Mouse (Mus musculus) layer of hippocampus, adult 2 months (tissue): ENCODE data around the gene Zranb1. TPM values are rescaled to one million over a fixed set of nuclear protein-coding genes. Genes with fewer than 3 reads are reported as not detected.

Experiments used
- DNase-seq, 2 experiments: peaks; one replicate each; pipeline ENCODE4 v3.0.0; 2022; ENCODE audit warnings: low spot score in 2 of 2
- H3K27ac ChIP-seq: fragments of 200-600 bp; 2 replicates; pipeline ENCODE4 v1.8.1; 2022
- H3K4me3 ChIP-seq: fragments of 200-600 bp; 2 replicates; pipeline ENCODE4 v1.8.1; 2022; ENCODE audit warnings: mild to moderate bottlenecking
- CTCF ChIP-seq: fragments of 200-600 bp; conservative IDR thresholded peaks from 2 replicates; pipeline ENCODE4 v1.8.1; 2022; ENCODE audit warnings: antibody characterized with exemption, mild to moderate bottlenecking, moderate library complexity
- total RNA-seq, 2 experiments: library from RNA; stranded (reverse); gene quantifications; 2 replicates each; pipeline ENCODE4 v1.2.3; 2021

Zranb1 gene
- total RNA-seq, 2 experiments from 2014 or later = 45.9 to 46.3 TPM

GRCm38 (mm10) chr7:133011611-133012010 is 80.7 kb downstream of the Zranb1 start:
- no peak for TF ChIP-seq CTCF
- no peak for DNase-seq
- Histone ChIP-seq H3K27ac (peak overlapping the region; percentile 91), H3K4me3 (no peak overlapping the region)

- peak overlapping the region; percentile 7; the same call in 1 of the 2 replicates for H3K4me3 ChIP-seq
- peak overlapping the region; percentile 91 for H3K27ac ChIP-seq
- DNase-seq = peak in 1 of 2 experiments; percentile 60
- TF ChIP-seq CTCF = no peak
Measured at GRCm38 (mm10) chr7:133012637-133013366, 81.9 kb downstream of the Zranb1 start.

GRCm38 (mm10) chr7:133013923-133014322 is 83.0 kb downstream of the Zranb1 start:
- no peak for DNase-seq
- TF ChIP-seq CTCF = no peak
- H3K4me3 ChIP-seq = no peak overlapping the region
- peak overlapping the region; percentile 65 for H3K27ac ChIP-seq

- Histone ChIP-seq H3K27ac (peak overlapping the region; percentile 36; the same call in 1 of the 2 replicates), H3K4me3 (no peak overlapping the region)
- DNase-seq = no peak
- TF ChIP-seq CTCF = no peak
Measured at GRCm38 (mm10) chr7:133014631-133015030, 83.7 kb downstream of the Zranb1 start.

GRCm38 (mm10) chr7:133015416-133016070 is 84.6 kb downstream of the Zranb1 start:
- no peak for TF ChIP-seq CTCF
- no peak for DNase-seq
- Histone ChIP-seq H3K4me3 (no peak overlapping the region), H3K27ac (no peak overlapping the region)

- TF ChIP-seq CTCF = no peak
- DNase-seq = no peak
- H3K4me3 ChIP-seq = no peak overlapping the region
- H3K27ac ChIP-seq = peak overlapping the region; percentile 4; the same call in 1 of the 2 replicates
Measured at GRCm38 (mm10) chr7:133018961-133019360, 88.0 kb downstream of the Zranb1 start.

- peak overlapping the region; percentile 4; the same call in 1 of the 2 replicates for H3K27ac ChIP-seq
Measured at GRCm38 (mm10) chr7:133019481-133020020, 88.6 kb downstream of the Zranb1 start.

GRCm38 (mm10) chr7:133024694-133025093 is 93.8 kb downstream of the Zranb1 start:
- no peak for DNase-seq
- no peak overlapping the region for H3K4me3 ChIP-seq
- TF ChIP-seq CTCF = no peak
- H3K27ac ChIP-seq = no peak overlapping the region

More at GRCm38 (mm10) chr7:133019481-133020020, 88.6 kb downstream of the Zranb1 start:
- H3K4me3 ChIP-seq = no peak overlapping the region
- no peak for DNase-seq
- no peak for TF ChIP-seq CTCF

- TF ChIP-seq CTCF = no peak
- no peak for DNase-seq
- no peak overlapping the region for H3K4me3 ChIP-seq
- H3K27ac ChIP-seq = no peak overlapping the region
Measured at GRCm38 (mm10) chr7:133027930-133028329, 97.0 kb downstream of the Zranb1 start.

GRCm38 (mm10) chr7:133029004-133029403 is 98.1 kb downstream of the Zranb1 start:
- Histone ChIP-seq H3K4me3 (no peak overlapping the region), H3K27ac (no peak overlapping the region)
- no peak for DNase-seq
- TF ChIP-seq CTCF = no peak

- DNase-seq = no peak
- TF ChIP-seq CTCF = no peak
- no peak overlapping the region for H3K4me3 ChIP-seq
- H3K27ac ChIP-seq = no peak overlapping the region
Measured at GRCm38 (mm10) chr7:133029496-133030047, 98.6 kb downstream of the Zranb1 start.

GRCm38 (mm10) chr7:133032589-133033203 is 101.8 kb downstream of the Zranb1 start:
- DNase-seq = peak; percentile 59 to 79
- peak; percentile 98 for TF ChIP-seq CTCF
- no peak overlapping the region for H3K4me3 ChIP-seq
- no peak overlapping the region for H3K27ac ChIP-seq

GRCm38 (mm10) chr7:133035901-133036300 is 105.0 kb downstream of the Zranb1 start:
- Histone ChIP-seq H3K4me3 (no peak overlapping the region), H3K27ac (no peak overlapping the region)
- no peak for DNase-seq
- TF ChIP-seq CTCF = no peak

Other genes with a start within 250 kb of the Zranb1 start
- gene Fam53b, start 117.3 kb upstream of the Zranb1 start, total RNA-seq = 10 to 100 TPM; 42.3 to 54.8 TPM
- gene Eef1akmt2, start 78.5 kb upstream of the Zranb1 start, total RNA-seq = 10 to 100 TPM; 35.8 to 38.6 TPM
- 10 to 100 TPM; 28.8 to 30.3 TPM for gene Abraxas2, start 71.9 kb upstream of the Zranb1 start, total RNA-seq
- gene Fgfr2, start 192.2 kb downstream of the Zranb1 start, total RNA-seq = 10 to 100 TPM; 47.6 to 49.5 TPM
- 10 to 100 TPM; 44.1 to 47.4 TPM for gene Ctbp2, start 193.2 kb downstream of the Zranb1 start, total RNA-seq